Mouse (Mus musculus) lung, postnatal 0 days (tissue): Measurements from ENCODE around the gene Palm2.
A peak's percentile ranks its signal among the peaks of the same experiment; 100 is the strongest.

ENCODE experiments used
- CTCF ChIP-seq: IDR thresholded peaks from 2 replicates; pipeline ENCODE4 v1.5.1; 2016; ENCODE audit warnings: antibody characterized with exemption, mild to moderate bottlenecking
- EP300 ChIP-seq: IDR thresholded peaks from 2 replicates; pipeline ENCODE4 v1.6.1; 2016; ENCODE audit warnings: antibody characterized with exemption, mild to moderate bottlenecking, control low read depth

DNA sequence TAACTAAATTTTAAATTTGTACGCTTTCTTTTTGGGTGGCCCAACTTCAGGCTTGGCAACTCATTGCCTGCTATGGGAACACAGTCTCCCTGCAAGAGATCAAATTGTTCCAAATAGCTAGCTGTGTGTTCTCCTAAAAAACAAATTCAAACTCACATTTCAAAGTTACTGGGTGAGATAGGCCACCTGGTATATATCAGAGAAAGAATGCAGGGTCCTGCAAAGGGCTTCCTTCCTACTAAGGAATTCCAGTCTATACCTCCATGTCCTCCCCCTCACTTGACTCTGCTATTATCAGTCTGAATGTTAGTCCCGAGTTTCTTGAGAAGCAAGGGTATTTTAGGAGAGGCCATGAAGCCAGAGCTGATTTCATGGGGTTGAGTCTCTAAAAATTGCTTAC lies 81.3 kb downstream of the Palm2 start:
- TF ChIP-seq CTCF (no peak), EP300 (0 out of 2 replicates have a peak, but pooled peaks have one; percentile 7)
